Mouse (Mus musculus): ENCODE measurements around the gene Wipi1. TPM values are rescaled to one million over a fixed set of nuclear protein-coding genes. Genes with fewer than 3 reads are reported as not detected.

Wipi1 gene
- polyA plus RNA-seq, 1 experiment from 2014 or later = 42.0 TPM

GRCm38 (mm10) chr11:109575832-109576231 lies 35.9 kb downstream of the Wipi1 start:
- Histone ChIP-seq H3K27me3 (ENCODE audit: insufficient read depth, low read length) (no peaks in the 10 kb centered on the region), H3K4me2 (ENCODE audit: low read length) (no peak overlapping the region), H3K9me3 (replicated peaks; ENCODE audit: low read length) (no peaks in the 10 kb centered on the region), H3K27ac (no peak overlapping the region), H3K4me3 (replicated peaks; ENCODE audit: low read depth, low read length) (no peak overlapping the region), H3K4me1 (replicated peaks; ENCODE audit: insufficient read depth, low read length) (no peaks in the 10 kb centered on the region), H3K9ac (ENCODE audit: low read depth, low read length) (no peak overlapping the region), H3K36me3 (ENCODE audit: insufficient read depth, low read length) (peaks cover 22% of the 10 kb centered on the region; the same call in 1 of the 2 replicates)
- 74% methylated on average over 6 of the region's 6 CpGs for whole genome bisulfite sequencing
- DNase-seq (ENCODE audit: low spot score) = peak; percentile 49
- ATAC-seq (replicated peaks; ENCODE audit: low FRiP score, low read depth) = no peak
- TF ChIP-seq CTCF (IDR thresholded peaks at IDR 0.05; ENCODE audit: low read depth) = no peak

GRCm38 (mm10) chr11:109574604-109575003 lies 37.2 kb downstream of the Wipi1 start:
- no peak overlapping the region for H3K4me3 ChIP-seq (replicated peaks; ENCODE audit: low read depth, low read length)
- H3K9me3 ChIP-seq (replicated peaks; ENCODE audit: low read length) = no peaks in the 10 kb centered on the region
- 85% methylated on average over 2 of the region's 2 CpGs for WGBS
- H3K4me2 ChIP-seq (ENCODE audit: low read length) = no peak overlapping the region
- DNase-seq (ENCODE audit: low spot score) (no peak), ATAC-seq (replicated peaks; ENCODE audit: low FRiP score, low read depth) (no peak)
- no peak overlapping the region for H3K27ac ChIP-seq
- H3K36me3 ChIP-seq (ENCODE audit: insufficient read depth, low read length) = peaks cover 18% of the 10 kb centered on the region; the same call in 1 of the 2 replicates
- H3K9ac ChIP-seq (ENCODE audit: low read depth, low read length) = no peak overlapping the region
- no peaks in the 10 kb centered on the region for H3K4me1 ChIP-seq (replicated peaks; ENCODE audit: insufficient read depth, low read length)
- no peaks in the 10 kb centered on the region for H3K27me3 ChIP-seq (ENCODE audit: insufficient read depth, low read length)
- no peak for TF ChIP-seq CTCF (IDR thresholded peaks at IDR 0.05; ENCODE audit: low read depth)

GRCm38 (mm10) chr11:109572051-109572450 lies 39.7 kb downstream of the Wipi1 start:
- H3K9ac ChIP-seq (ENCODE audit: low read depth, low read length) = no peak overlapping the region
- ATAC-seq (replicated peaks; ENCODE audit: low FRiP score, low read depth) (0 out of 2 replicates have a peak, but pooled peaks have one; percentile 21), DNase-seq (ENCODE audit: low spot score) (no peak)
- H3K27me3 ChIP-seq (ENCODE audit: insufficient read depth, low read length) = no peaks in the 10 kb centered on the region
- no peak overlapping the region for H3K4me2 ChIP-seq (ENCODE audit: low read length)
- H3K27ac ChIP-seq = no peak overlapping the region
- no peaks in the 10 kb centered on the region for H3K4me1 ChIP-seq (replicated peaks; ENCODE audit: insufficient read depth, low read length)
- no peak for TF ChIP-seq CTCF (IDR thresholded peaks at IDR 0.05; ENCODE audit: low read depth)
- peaks cover 6% of the 10 kb centered on the region; the same call in 1 of the 2 replicates for H3K36me3 ChIP-seq (ENCODE audit: insufficient read depth, low read length)
- no peak overlapping the region for H3K4me3 ChIP-seq (replicated peaks; ENCODE audit: low read depth, low read length)
- WGBS = 85% methylated on average over 11 of the region's 11 CpGs
- H3K9me3 ChIP-seq (replicated peaks; ENCODE audit: low read length) = no peaks in the 10 kb centered on the region

GRCm38 (mm10) chr11:109569809-109570208 lies 42.0 kb downstream of the Wipi1 start:
- 58% methylated on average over 7 of the region's 7 CpGs for WGBS
- DNase-seq (ENCODE audit: low spot score) = no peak
- ATAC-seq (replicated peaks; ENCODE audit: low FRiP score, low read depth) = no peak
- no peaks in the 10 kb centered on the region for H3K27me3 ChIP-seq (ENCODE audit: insufficient read depth, low read length)
- no peaks in the 10 kb centered on the region for H3K9me3 ChIP-seq (replicated peaks; ENCODE audit: low read length)
- no peak for TF ChIP-seq CTCF (IDR thresholded peaks at IDR 0.05; ENCODE audit: low read depth)
- no peaks in the 10 kb centered on the region for H3K36me3 ChIP-seq (ENCODE audit: insufficient read depth, low read length)
- no peak overlapping the region for H3K27ac ChIP-seq
- no peaks in the 10 kb centered on the region for H3K4me1 ChIP-seq (replicated peaks; ENCODE audit: insufficient read depth, low read length)
- no peak overlapping the region for H3K4me2 ChIP-seq (ENCODE audit: low read length)
- H3K4me3 ChIP-seq (replicated peaks; ENCODE audit: low read depth, low read length) = no peak overlapping the region
- no peak overlapping the region for H3K9ac ChIP-seq (ENCODE audit: low read depth, low read length)

GRCm38 (mm10) chr11:109569007-109569618 lies 42.7 kb downstream of the Wipi1 start:
- no peaks in the 10 kb centered on the region for H3K36me3 ChIP-seq (ENCODE audit: insufficient read depth, low read length)
- H3K9ac ChIP-seq (ENCODE audit: low read depth, low read length) = no peak overlapping the region
- H3K4me1 ChIP-seq (replicated peaks; ENCODE audit: insufficient read depth, low read length) = no peaks in the 10 kb centered on the region
- no peak for DNase-seq (ENCODE audit: low spot score)
- H3K27me3 ChIP-seq (ENCODE audit: insufficient read depth, low read length) = no peaks in the 10 kb centered on the region
- H3K9me3 ChIP-seq (replicated peaks; ENCODE audit: low read length) = no peaks in the 10 kb centered on the region
- WGBS = 70% methylated on average over 12 of the region's 12 CpGs
- H3K27ac ChIP-seq = no peak overlapping the region
- ATAC-seq (replicated peaks; ENCODE audit: low FRiP score, low read depth) = no peak
- H3K4me3 ChIP-seq (replicated peaks; ENCODE audit: low read depth, low read length) = no peak overlapping the region
- no peak for TF ChIP-seq CTCF (IDR thresholded peaks at IDR 0.05; ENCODE audit: low read depth)
- no peak overlapping the region for H3K4me2 ChIP-seq (ENCODE audit: low read length)

- no peak overlapping the region for H3K4me2 ChIP-seq (ENCODE audit: low read length)
- TF ChIP-seq CTCF (IDR thresholded peaks at IDR 0.05; ENCODE audit: low read depth) = no peak
- no peaks in the 10 kb centered on the region for H3K27me3 ChIP-seq (ENCODE audit: insufficient read depth, low read length)
- no peak for ATAC-seq (replicated peaks; ENCODE audit: low FRiP score, low read depth)
- H3K4me3 ChIP-seq (replicated peaks; ENCODE audit: low read depth, low read length) = no peak overlapping the region
- H3K4me1 ChIP-seq (replicated peaks; ENCODE audit: insufficient read depth, low read length) = 0 out of 2 replicates have a peak, but pooled peaks cover 5% of the 10 kb centered on the region
- no peaks in the 10 kb centered on the region for H3K36me3 ChIP-seq (ENCODE audit: insufficient read depth, low read length)
- H3K27ac ChIP-seq = no peak overlapping the region
- no peaks in the 10 kb centered on the region for H3K9me3 ChIP-seq (replicated peaks; ENCODE audit: low read length)
- 78% methylated on average over 15 of the region's 15 CpGs for WGBS
- no peak overlapping the region for H3K9ac ChIP-seq (ENCODE audit: low read depth, low read length)
- DNase-seq (ENCODE audit: low spot score) = no peak
Observed at GRCm38 (mm10) chr11:109564466-109565214, 47.1 kb downstream of the Wipi1 start.
